Mouse (Mus musculus) heart, adult 2 months (tissue): ENCODE measurements around the gene Ranbp9. TPM values are rescaled to one million over a fixed set of nuclear protein-coding genes. Genes with fewer than 3 reads are reported as not detected.

Source experiments
- DNase-seq, 2 experiments: peaks; one replicate each; pipeline ENCODE4 v3.0.0; 2021
- H3K27ac ChIP-seq: fragments of 200-600 bp; 2 replicates; pipeline ENCODE4 v1.8.1; 2022
- H3K27me3 ChIP-seq: fragments of 200-500 bp; 2 replicates; pipeline ENCODE4 v1.6.1; 2012; ENCODE audit warnings: mild to moderate bottlenecking, low read length, inconsistent platforms, mixed read lengths; ENCODE audit not compliant: control insufficient read depth, insufficient read depth
- H3K36me3 ChIP-seq: fragments of 200-500 bp; 2 replicates; pipeline ENCODE4 v1.6.1; 2012; ENCODE audit warnings: low read length, inconsistent platforms; ENCODE audit not compliant: control insufficient read depth, insufficient read depth
- H3K4me1 ChIP-seq: fragments of 200-500 bp; 2 replicates; pipeline ENCODE4 v1.6.1; 2011; ENCODE audit warnings: low read length; ENCODE audit not compliant: control insufficient read depth, insufficient read depth
- H3K4me3 ChIP-seq: fragments of 200-600 bp; 2 replicates; pipeline ENCODE4 v1.8.1; 2022
- H3K79me2 ChIP-seq: fragments of 200-500 bp; replicated peaks from 2 replicates; pipeline ENCODE4 v1.6.1; 2012; ENCODE audit warnings: mild to moderate bottlenecking, inconsistent platforms, low read length, moderate library complexity, mixed read lengths; ENCODE audit not compliant: control insufficient read depth, insufficient read depth
- H3K9ac ChIP-seq: fragments of 200-500 bp; 2 replicates; pipeline ENCODE4 v1.6.1; 2012; ENCODE audit warnings: low read depth, mild to moderate bottlenecking, control low read depth, inconsistent platforms, low read length, mixed read lengths
- CTCF ChIP-seq: fragments of 200-600 bp; IDR thresholded peaks from 2 replicates; pipeline ENCODE4 v1.8.1; 2022; ENCODE audit warnings: antibody characterized with exemption, mild to moderate bottlenecking, moderate library complexity
- EP300 ChIP-seq: fragments of 200-500 bp; IDR thresholded peaks from 2 replicates; pipeline ENCODE4 v1.6.1; 2011; ENCODE audit warnings: low read depth, low read length, control low read depth; ENCODE audit not compliant: insufficient read depth
- POLR2A ChIP-seq: fragments of 200-500 bp; IDR thresholded peaks from 2 replicates; pipeline ENCODE4 v1.6.1; 2011; ENCODE audit warnings: mild to moderate bottlenecking, low read depth, low read length, control low read depth; ENCODE audit not compliant: insufficient read depth
- WGBS: fragments of 180-500 bp; shearing (Covaris S2); methylation state at CpG from one replicate; pipeline ENCODE4 v1.1.7; 2018; 5-methylcytosine and 5-hydroxymethylcytosine counted together
- intact Hi-C: fragments of 180-260 bp; cut with DNase I; formaldehyde crosslinking; loops from one replicate; pipeline ENCODE4 v1.15.1; 2025
- polyA plus RNA-seq: library from polyadenylated mRNA; depleted of rRNA; stranded (reverse); fragments of >200 nt; gene quantifications from 2 replicates; pipeline ENCODE4 v1.2.3, GENCODE M21; 2012
- total RNA-seq, 2 experiments: library from RNA; stranded (reverse); gene quantifications; 2 replicates each; pipeline ENCODE4 v1.2.3; 2021

Ranbp9 gene
- total and polyA plus RNA-seq, 3 experiments, result 16.1 to 44.2 (median 42.2) TPM

GRCm38 (mm10) chr13:43480595-43480956 is 506 bp downstream of the Ranbp9 start:
- Histone ChIP-seq H3K27ac (peak overlapping the region; percentile 90), H3K4me1 (peaks cover 16% of the 10 kb centered on the region), H3K79me2 (peaks cover 15% of the 10 kb centered on the region), H3K36me3 (peaks cover 23% of the 10 kb centered on the region), H3K9ac (peak overlapping the region; percentile 100), H3K27me3 (no peaks in the 10 kb centered on the region), H3K4me3 (peak overlapping the region; percentile 75)
- WGBS, result 26% methylated on average over 67 of the region's 67 CpGs
- no peak for DNase-seq
- intact Hi-C loops, result loop anchor here (2.0 to 5.0 kb wide), 5 partner anchors 52 to 308 kb away; partner anchors contain the start of genes Nol7 and Tbc1d7
- TF ChIP-seq EP300 (no peak), CTCF (no peak), POLR2A (no peak)

GRCm38 (mm10) chr13:43479767-43480571 is 1.1 kb downstream of the Ranbp9 start:
- peaks cover 15% of the 10 kb centered on the region for H3K79me2 ChIP-seq
- DNase-seq, result peak; percentile 48 to 67
- peak overlapping the region; percentile 75 for H3K4me3 ChIP-seq
- intact Hi-C loops, result loop anchor here (2.0 to 5.0 kb wide), 5 partner anchors 52 to 308 kb away; partner anchors contain the start of genes Nol7 and Tbc1d7
- H3K27me3 ChIP-seq, result no peaks in the 10 kb centered on the region
- H3K4me1 ChIP-seq, result peaks cover 17% of the 10 kb centered on the region
- under 1% methylated on average over 36 of the region's 36 CpGs for WGBS
- peak overlapping the region; percentile 100 for H3K9ac ChIP-seq
- peak overlapping the region; percentile 85 for H3K27ac ChIP-seq
- peaks cover 28% of the 10 kb centered on the region for H3K36me3 ChIP-seq
- TF ChIP-seq CTCF, result no peak
- TF ChIP-seq EP300, result no peak
- TF ChIP-seq POLR2A, result no peak

GRCm38 (mm10) chr13:43479024-43479705 is 1.9 kb downstream of the Ranbp9 start:
- Histone ChIP-seq H3K9ac (peak overlapping the region; percentile 51; the same call in 1 of the 2 replicates), H3K27ac (peak overlapping the region; percentile 85), H3K79me2 (peaks cover 15% of the 10 kb centered on the region), H3K4me1 (peaks cover 19% of the 10 kb centered on the region), H3K4me3 (peak overlapping the region; percentile 75), H3K27me3 (no peaks in the 10 kb centered on the region), H3K36me3 (peaks cover 28% of the 10 kb centered on the region)
- WGBS, result 3% methylated on average over 6 of the region's 6 CpGs
- intact Hi-C loops, result no loop called here
- TF ChIP-seq CTCF (no peak), POLR2A (no peak), EP300 (no peak)
- no peak for DNase-seq

GRCm38 (mm10) chr13:43478586-43478985 is 2.5 kb downstream of the Ranbp9 start:
- WGBS, result 7% methylated on average over 8 of the region's 8 CpGs
- peaks cover 30% of the 10 kb centered on the region for H3K36me3 ChIP-seq
- H3K4me1 ChIP-seq, result peaks cover 23% of the 10 kb centered on the region
- peak in 1 of 2 experiments; percentile 20 for DNase-seq
- peaks cover 16% of the 10 kb centered on the region for H3K79me2 ChIP-seq
- H3K9ac ChIP-seq, result peak overlapping the region; percentile 48
- no peaks in the 10 kb centered on the region for H3K27me3 ChIP-seq
- peak overlapping the region; percentile 85 for H3K27ac ChIP-seq
- H3K4me3 ChIP-seq, result peak overlapping the region; percentile 75
- intact Hi-C loops, result no loop called here
- TF ChIP-seq CTCF (no peak), EP300 (no peak), POLR2A (no peak)

GRCm38 (mm10) chr13:43477098-43477697 is 3.9 kb downstream of the Ranbp9 start:
- no peak overlapping the region for H3K9ac ChIP-seq
- no peak overlapping the region for H3K27ac ChIP-seq
- H3K36me3 ChIP-seq, result peaks cover 39% of the 10 kb centered on the region
- intact Hi-C loops, result no loop called here
- DNase-seq, result no peak
- H3K27me3 ChIP-seq, result no peaks in the 10 kb centered on the region
- H3K79me2 ChIP-seq, result peaks cover 16% of the 10 kb centered on the region
- H3K4me3 ChIP-seq, result no peak overlapping the region
- 72% methylated on average over 3 of the region's 3 CpGs for WGBS
- H3K4me1 ChIP-seq, result peaks cover 28% of the 10 kb centered on the region
- no peak for TF ChIP-seq CTCF
- no peak for TF ChIP-seq EP300
- TF ChIP-seq POLR2A, result no peak
